In the genomic region with DNA sequence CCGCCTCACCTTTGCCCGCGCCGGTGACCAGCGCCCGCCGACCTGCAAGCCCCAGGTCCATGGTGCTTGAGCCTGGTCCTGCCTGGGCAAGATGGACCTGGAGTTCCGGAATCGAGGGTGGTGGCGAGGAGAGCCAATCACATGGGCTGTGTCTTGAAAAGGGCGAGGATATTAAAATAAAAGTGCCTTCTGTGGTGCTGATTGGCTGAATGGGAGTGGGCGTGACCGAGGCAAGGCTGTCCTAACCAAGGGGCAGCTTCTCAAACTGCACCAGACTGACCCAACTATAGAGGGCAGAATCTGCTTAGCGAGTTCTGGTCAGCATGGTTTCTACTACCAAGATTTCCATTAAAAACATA, we compare ENCODE assay signal across 1 mouse cellular context.
TF ChIP-seq lines count a peak whose summit lies in the region.

A gene (minus strand): TSS at position 113 of the 359 bp plus-strand sequence.

TF ChIP-seq in CH12.LX, 34 proteins besides CTCF, POLR2A, EP300 and RAD21 (continued from another document):
- TF ChIP-seq POLR2AphosphoS2 (IDR thresholded peaks at IDR 0.05; ENCODE audit: low read depth, low read length) (no peak), CHD2 (IDR thresholded peaks at IDR 0.05; ENCODE audit: low read length) (peak; percentile 52; the same call in 1 of the 2 replicates), HCFC1 (IDR thresholded peaks at IDR 0.05; ENCODE audit: low read depth, low read length) (peak; percentile 41; the same call in 1 of the 2 replicates), JUN (IDR thresholded peaks at IDR 0.05; ENCODE audit: insufficient read depth, low read depth, low read length) (no peak), ZC3H11A (IDR thresholded peaks at IDR 0.05; ENCODE audit: low read depth, low read length) (no peak), UBTF (IDR thresholded peaks at IDR 0.05; ENCODE audit: low read depth, low read length) (no peak), CHD1 (IDR thresholded peaks at IDR 0.05; ENCODE audit: low read depth, low read length) (no peak), NELFE (IDR thresholded peaks at IDR 0.05; ENCODE audit: low read depth, low read length) (peak; percentile 61; the same call in 1 of the 2 replicates), JUND (conservative IDR thresholded peaks at IDR 0.05; ENCODE audit: low read depth, low read length) (no peak), MEF2A (IDR thresholded peaks at IDR 0.05; ENCODE audit: borderline replicate concordance, low read depth, low read length) (no peak; the same call in 1 of the 2 replicates), USF2 (conservative IDR thresholded peaks at IDR 0.05; ENCODE audit: low read depth, low read length) (peak; percentile 31), ZKSCAN1 (IDR thresholded peaks at IDR 0.05; ENCODE audit: borderline replicate concordance, low read depth, low read length) (no peak), TCF12 (IDR thresholded peaks at IDR 0.05; ENCODE audit: low read depth, low read length) (peak; percentile 27; the same call in 1 of the 2 replicates), IRF4 (IDR thresholded peaks at IDR 0.05; ENCODE audit: low read depth, low read length) (no peak; the same call in none of the 2 replicates), USF1 (IDR thresholded peaks at IDR 0.05; ENCODE audit: low read depth, low read length) (peak; percentile 53)
TF ChIP-seq in CH12.LX: peak in this region for 15.
